Mouse (Mus musculus) forebrain, embryonic 12.5 days (tissue): ENCODE data around the gene Slc24a1. TPM values are rescaled to one million over a fixed set of nuclear protein-coding genes. Genes with fewer than 3 reads are reported as not detected.

Experiments used
- ATAC-seq: fragments of 200-750 bp; cut with Nextera tagmentation; 2 replicates; pipeline ENCODE4 v1.8.0; 2017; ENCODE audit warnings: moderate TSS enrichment; ENCODE audit not compliant: low FRiP score
- H3K27ac ChIP-seq: fragments of 300-500 bp; sonication (generic); 2 replicates; pipeline ENCODE4 v1.5.1; 2016; ENCODE audit warnings: mild to moderate bottlenecking
- H3K27me3 ChIP-seq: fragments of 300-500 bp; sonication (generic); 2 replicates; pipeline ENCODE4 v1.6.1; 2016; ENCODE audit warnings: mild to moderate bottlenecking
- H3K36me3 ChIP-seq: fragments of 300-500 bp; sonication (generic); replicated peaks from 2 replicates; pipeline ENCODE4 v1.6.1; 2016; ENCODE audit warnings: mild to moderate bottlenecking
- H3K4me1 ChIP-seq: fragments of 300-500 bp; sonication (generic); 2 replicates; pipeline ENCODE4 v1.6.1; 2016
- H3K4me2 ChIP-seq: fragments of 300-500 bp; sonication (generic); 2 replicates; pipeline ENCODE4 v1.6.1; 2016; ENCODE audit warnings: mild to moderate bottlenecking, moderate library complexity
- H3K4me3 ChIP-seq: fragments of 300-500 bp; sonication (generic); replicated peaks from 2 replicates; pipeline ENCODE4 v1.5.1; 2016; ENCODE audit warnings: mild to moderate bottlenecking
- H3K9ac ChIP-seq: fragments of 300-500 bp; sonication (generic); 2 replicates; pipeline ENCODE4 v1.6.1; 2016; ENCODE audit warnings: mild to moderate bottlenecking
- H3K9me3 ChIP-seq: fragments of 300-500 bp; sonication (generic); 2 replicates; pipeline ENCODE4 v1.6.1; 2016
- WGBS: fragments of 180-500 bp; shearing (Covaris S2); methylation state at CpG from one replicate; pipeline ENCODE4 v1.1.7; 2016; 5-methylcytosine and 5-hydroxymethylcytosine counted together
- microRNA-seq: library from miRNA; unstranded; fragments of <30 nt; microRNA quantifications from one replicate; pipeline ENCODE4, GENCODE M21; 2017
- polyA plus RNA-seq: library from polyadenylated mRNA; unstranded; fragments of >200 nt; fragmentation: Nextera tagmentation; extraction: Ambion mirVana; gene quantifications from 2 replicates; pipeline ENCODE4 v1.2.1, GENCODE M21; 2016

Gene Slc24a1
- polyA plus RNA-seq, 1 experiment from 2014 or later, result 0.11 TPM

DNA sequence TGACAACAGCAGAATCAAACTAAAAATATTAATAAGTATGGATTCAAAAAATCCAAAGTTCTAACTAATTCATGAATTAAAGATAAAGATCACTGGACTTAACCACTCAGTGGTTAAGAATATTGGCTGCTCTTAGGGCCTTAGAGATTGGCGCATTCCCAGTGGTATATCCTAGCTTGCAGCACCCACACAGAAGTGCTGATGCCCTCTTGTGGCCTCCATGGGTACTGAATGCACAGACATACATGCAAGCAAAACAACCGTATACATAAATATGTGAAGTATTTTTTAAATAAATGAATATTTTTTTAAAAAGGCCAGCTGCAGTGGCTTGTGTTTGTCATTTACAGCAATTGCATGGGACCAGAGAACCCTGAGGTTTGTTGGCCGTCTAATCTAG is 48.0 kb downstream of the Slc24a1 start:
- no peak for ATAC-seq
- H3K4me1 ChIP-seq, result no peaks in the 10 kb centered on the region
- H3K9ac ChIP-seq, result no peak overlapping the region
- H3K36me3 ChIP-seq, result peaks cover 12% of the 10 kb centered on the region
- no peaks in the 10 kb centered on the region for H3K9me3 ChIP-seq
- no peak overlapping the region for H3K27ac ChIP-seq
- no peak overlapping the region for H3K4me3 ChIP-seq
- 71% methylated on average over 3 of the region's 3 CpGs for WGBS
- H3K27me3 ChIP-seq, result no peaks in the 10 kb centered on the region
- no peak overlapping the region for H3K4me2 ChIP-seq

DNA sequence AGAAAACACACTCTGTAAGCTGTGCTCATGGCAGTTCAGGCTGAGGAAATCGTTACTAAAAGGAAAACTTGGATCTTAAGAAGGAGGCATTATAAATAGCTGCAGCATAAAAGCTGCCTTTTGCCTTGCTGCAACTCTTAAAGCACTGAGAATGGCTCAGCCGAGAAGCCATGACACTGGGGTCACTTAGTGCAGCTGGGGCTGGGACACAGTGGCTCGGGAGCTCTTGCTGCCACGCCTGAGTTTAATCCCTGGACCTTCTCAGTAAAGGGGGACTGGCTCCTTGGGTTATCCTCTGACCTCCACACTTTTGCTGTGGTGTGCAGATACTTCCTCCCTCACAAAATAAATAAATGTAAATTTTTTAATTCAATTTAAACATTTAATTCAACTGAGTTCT is 48.5 kb downstream of the Slc24a1 start:
- no peaks in the 10 kb centered on the region for H3K27me3 ChIP-seq
- no peak for ATAC-seq
- H3K4me3 ChIP-seq, result no peak overlapping the region
- no peaks in the 10 kb centered on the region for H3K4me1 ChIP-seq
- H3K9me3 ChIP-seq, result no peaks in the 10 kb centered on the region
- H3K36me3 ChIP-seq, result peaks cover 14% of the 10 kb centered on the region
- no peak overlapping the region for H3K4me2 ChIP-seq
- 28% methylated on average over 4 of the region's 4 CpGs for WGBS
- H3K27ac ChIP-seq, result no peak overlapping the region
- no peak overlapping the region for H3K9ac ChIP-seq

GRCm38 (mm10) chr9:64896605-64897004 is 54.8 kb downstream of the Slc24a1 start:
- Histone ChIP-seq H3K9me3 (no peaks in the 10 kb centered on the region), H3K4me2 (no peak overlapping the region), H3K9ac (no peak overlapping the region), H3K36me3 (peaks cover 24% of the 10 kb centered on the region), H3K27ac (no peak overlapping the region), H3K4me3 (no peak overlapping the region), H3K4me1 (no peaks in the 10 kb centered on the region), H3K27me3 (no peaks in the 10 kb centered on the region)
- ATAC-seq, result no peak
- WGBS, result 91% methylated on average over 10 of the region's 10 CpGs

DNA sequence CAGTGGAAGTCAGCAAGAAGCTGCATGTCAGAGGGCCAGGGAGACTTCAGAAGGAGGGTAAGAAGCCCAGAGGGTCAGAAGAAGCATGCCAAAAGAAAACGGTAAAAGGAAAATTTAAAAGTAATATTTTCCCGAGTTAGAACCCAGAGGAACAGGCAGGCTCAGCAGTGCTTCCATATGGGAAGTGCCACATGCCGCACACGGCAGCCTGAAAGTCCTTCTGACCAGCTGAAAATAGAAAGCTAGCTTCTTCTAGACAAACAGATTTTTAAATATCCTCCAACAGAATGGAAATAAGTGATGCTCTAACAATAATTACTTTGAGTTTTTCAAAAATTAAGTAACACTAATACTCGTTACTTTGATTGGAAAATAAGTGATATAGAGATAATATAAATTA is 65.4 kb downstream of the Slc24a1 start:
- no peak for ATAC-seq
- no peaks in the 10 kb centered on the region for H3K9me3 ChIP-seq
- no peak overlapping the region for H3K27ac ChIP-seq
- H3K36me3 ChIP-seq, result 0 out of 2 replicates have a peak, but pooled peaks cover 2% of the 10 kb centered on the region
- no peaks in the 10 kb centered on the region for H3K27me3 ChIP-seq
- H3K4me1 ChIP-seq, result no peaks in the 10 kb centered on the region
- no peak overlapping the region for H3K4me3 ChIP-seq
- WGBS, result 83% methylated on average over 5 of the region's 5 CpGs
- no peak overlapping the region for H3K9ac ChIP-seq
- H3K4me2 ChIP-seq, result no peak overlapping the region

Small RNA genes within 50 kb of the gene (microRNA-seq; reads per million reads assigned to microRNA genes)
- not detected for gene Gm25640

Other genes starting within 250 kb of the Slc24a1 start
- 259 and 279 TPM in 2 replicates for gene Rab11a, start 213.8 kb downstream of the Slc24a1 start, polyA plus RNA-seq
- 9.9 and 11.4 TPM in 2 replicates for gene Dennd4a, start 140.3 kb downstream of the Slc24a1 start, polyA plus RNA-seq
- 60.9 and 62.8 TPM in 2 replicates for gene Ints14, start 9.3 kb upstream of the Slc24a1 start, polyA plus RNA-seq
- gene Hacd3, start 70.1 kb upstream of the Slc24a1 start, polyA plus RNA-seq, result 138 and 140 TPM in 2 replicates
- gene Dpp8, start 80.8 kb upstream of the Slc24a1 start, polyA plus RNA-seq, result 57.8 and 60.7 TPM in 2 replicates
- gene Igdcc4, start 149.9 kb upstream of the Slc24a1 start, polyA plus RNA-seq, result 14.1 and 14.4 TPM in 2 replicates
- gene Igdcc3, start 189.6 kb upstream of the Slc24a1 start, polyA plus RNA-seq, result 40.0 and 40.8 TPM in 2 replicates
- gene Parp16, start 243.7 kb upstream of the Slc24a1 start, polyA plus RNA-seq, result 5.7 and 5.9 TPM in 2 replicates